Mouse (Mus musculus) heart, embryonic 12.5 days (tissue): ENCODE results near the gene Eif3k. TPM values are rescaled to one million over a fixed set of nuclear protein-coding genes. Genes with fewer than 3 reads are reported as not detected.

ENCODE experiments used
- ATAC-seq: fragments of 200-750 bp; cut with Nextera tagmentation; 2 replicates; pipeline ENCODE4 v1.8.0; 2017; ENCODE audit warnings: moderate TSS enrichment, moderate library complexity; ENCODE audit not compliant: insufficient number of reproducible peaks, low FRiP score
- H3K27ac ChIP-seq: fragments of 300-500 bp; sonication (generic); 2 replicates; pipeline ENCODE4 v1.5.1; 2016; ENCODE audit warnings: mild to moderate bottlenecking, moderate library complexity; ENCODE audit not compliant: poor library complexity, severe bottlenecking
- H3K27me3 ChIP-seq: fragments of 300-500 bp; sonication (generic); replicated peaks from 2 replicates; pipeline ENCODE4 v1.6.1; 2016; ENCODE audit warnings: mild to moderate bottlenecking, moderate library complexity
- H3K36me3 ChIP-seq: fragments of 300-500 bp; sonication (generic); 2 replicates; pipeline ENCODE4 v1.6.1; 2016; ENCODE audit warnings: mild to moderate bottlenecking, moderate library complexity
- H3K4me1 ChIP-seq: fragments of 300-500 bp; sonication (generic); replicated peaks from 2 replicates; pipeline ENCODE4 v1.6.1; 2016; ENCODE audit warnings: mild to moderate bottlenecking
- H3K4me2 ChIP-seq: fragments of 300-500 bp; sonication (generic); 2 replicates; pipeline ENCODE4 v1.6.1; 2016; ENCODE audit warnings: mild to moderate bottlenecking, moderate library complexity
- H3K4me3 ChIP-seq: fragments of 300-500 bp; sonication (generic); 2 replicates; pipeline ENCODE4 v1.5.1; 2016; ENCODE audit warnings: mild to moderate bottlenecking
- H3K9ac ChIP-seq: fragments of 300-500 bp; sonication (generic); 2 replicates; pipeline ENCODE4 v1.6.1; 2016; ENCODE audit warnings: mild to moderate bottlenecking, moderate library complexity
- H3K9me3 ChIP-seq: fragments of 300-500 bp; sonication (generic); replicated peaks from 2 replicates; pipeline ENCODE4 v1.6.1; 2016; ENCODE audit warnings: mild to moderate bottlenecking, moderate library complexity
- WGBS: fragments of 180-500 bp; shearing (Covaris S2); methylation state at CpG from one replicate; pipeline ENCODE4 v1.1.7; 2016; 5-methylcytosine and 5-hydroxymethylcytosine counted together
- polyA plus RNA-seq: library from polyadenylated mRNA; unstranded; fragments of >200 nt; fragmentation: Nextera tagmentation; extraction: Ambion mirVana; gene quantifications from 2 replicates; pipeline ENCODE4 v1.2.1, GENCODE M21; 2016

Gene Eif3k
- polyA plus RNA-seq, 1 experiment from 2014 or later = 254 TPM

- no peak for ATAC-seq
- H3K4me1 ChIP-seq = peaks cover 94% of the 10 kb centered on the region
- peak overlapping the region; percentile 17; the same call in 1 of the 2 replicates for H3K9ac ChIP-seq
- H3K27me3 ChIP-seq = no peaks in the 10 kb centered on the region
- 95% methylated on average over 2 of the region's 2 CpGs for WGBS
- no peak overlapping the region for H3K4me3 ChIP-seq
- H3K9me3 ChIP-seq = no peaks in the 10 kb centered on the region
- peak overlapping the region; percentile 65 for H3K27ac ChIP-seq
- H3K4me2 ChIP-seq = no peak overlapping the region
- peaks cover 17% of the 10 kb centered on the region for H3K36me3 ChIP-seq
Observed at GRCm38 (mm10) chr7:28933825-28934224, 47.8 kb downstream of the Eif3k start.

GRCm38 (mm10) chr7:28932421-28933041 lies 49.1 kb downstream of the Eif3k start:
- Histone ChIP-seq H3K9me3 (no peaks in the 10 kb centered on the region), H3K36me3 (peaks cover 18% of the 10 kb centered on the region), H3K4me1 (peaks cover 83% of the 10 kb centered on the region), H3K4me2 (no peak overlapping the region; the same call in 1 of the 2 replicates), H3K4me3 (no peak overlapping the region), H3K9ac (no peak overlapping the region), H3K27me3 (no peaks in the 10 kb centered on the region), H3K27ac (peak overlapping the region; percentile 65)
- 54% methylated on average over 6 of the region's 6 CpGs for WGBS
- ATAC-seq = no peak

GRCm38 (mm10) chr7:28931695-28932039 lies 50.0 kb downstream of the Eif3k start:
- ATAC-seq = no peak
- Histone ChIP-seq H3K27ac (peak overlapping the region; percentile 61; the same call in 1 of the 2 replicates), H3K9me3 (no peaks in the 10 kb centered on the region), H3K4me2 (no peak overlapping the region), H3K36me3 (peaks cover 20% of the 10 kb centered on the region), H3K4me3 (no peak overlapping the region), H3K4me1 (peaks cover 77% of the 10 kb centered on the region), H3K27me3 (no peaks in the 10 kb centered on the region), H3K9ac (no peak overlapping the region)
- 65% methylated on average over 4 of the region's 4 CpGs for WGBS

- 86% methylated on average over 7 of the region's 7 CpGs for WGBS
- Histone ChIP-seq H3K27ac (peak overlapping the region; percentile 61), H3K27me3 (no peaks in the 10 kb centered on the region), H3K4me2 (no peak overlapping the region), H3K4me3 (no peak overlapping the region), H3K9ac (0 out of 2 replicates have a peak overlapping the region, but pooled peaks have one; percentile 41), H3K9me3 (no peaks in the 10 kb centered on the region), H3K36me3 (peaks cover 18% of the 10 kb centered on the region), H3K4me1 (peaks cover 77% of the 10 kb centered on the region)
- no peak for ATAC-seq
Observed at GRCm38 (mm10) chr7:28931032-28931694, 50.5 kb downstream of the Eif3k start.

GRCm38 (mm10) chr7:28930320-28931031 lies 51.2 kb downstream of the Eif3k start:
- H3K27ac ChIP-seq = peak overlapping the region; percentile 61
- H3K27me3 ChIP-seq = no peaks in the 10 kb centered on the region
- no peak overlapping the region for H3K4me2 ChIP-seq
- no peak overlapping the region for H3K4me3 ChIP-seq
- H3K36me3 ChIP-seq = peaks cover 15% of the 10 kb centered on the region
- 52% methylated on average over 5 of the region's 5 CpGs for WGBS
- ATAC-seq = no peak
- H3K9me3 ChIP-seq = no peaks in the 10 kb centered on the region
- H3K9ac ChIP-seq = peak overlapping the region; percentile 54; the same call in 1 of the 2 replicates
- H3K4me1 ChIP-seq = peaks cover 77% of the 10 kb centered on the region

GRCm38 (mm10) chr7:28929381-28929780 lies 52.3 kb downstream of the Eif3k start:
- Histone ChIP-seq H3K9ac (0 out of 2 replicates have a peak overlapping the region, but pooled peaks have one; percentile 44), H3K36me3 (peaks cover 14% of the 10 kb centered on the region), H3K27ac (peak overlapping the region; percentile 61; the same call in 1 of the 2 replicates), H3K27me3 (no peaks in the 10 kb centered on the region), H3K4me2 (no peak overlapping the region), H3K4me1 (peaks cover 77% of the 10 kb centered on the region), H3K4me3 (no peak overlapping the region), H3K9me3 (no peaks in the 10 kb centered on the region)
- 49% methylated on average over 3 of the region's 3 CpGs for WGBS
- ATAC-seq = no peak

- H3K36me3 ChIP-seq = peaks cover 7% of the 10 kb centered on the region; the same call in 1 of the 2 replicates
- no peak overlapping the region for H3K4me2 ChIP-seq
- peak overlapping the region; percentile 100 for H3K27ac ChIP-seq
- H3K27me3 ChIP-seq = no peaks in the 10 kb centered on the region
- ATAC-seq = no peak
- H3K9me3 ChIP-seq = no peaks in the 10 kb centered on the region
- no peak overlapping the region for H3K4me3 ChIP-seq
- peaks cover 83% of the 10 kb centered on the region for H3K4me1 ChIP-seq
- WGBS = 29% methylated on average over 2 of the region's 2 CpGs
- peak overlapping the region; percentile 58; the same call in 1 of the 2 replicates for H3K9ac ChIP-seq
Observed at GRCm38 (mm10) chr7:28926172-28926571, 55.5 kb downstream of the Eif3k start.

- Histone ChIP-seq H3K9me3 (no peaks in the 10 kb centered on the region), H3K4me3 (no peak overlapping the region), H3K9ac (peak overlapping the region; percentile 75), H3K4me2 (peak overlapping the region; percentile 41), H3K36me3 (peaks cover 8% of the 10 kb centered on the region; the same call in 1 of the 2 replicates), H3K27ac (peak overlapping the region; percentile 100), H3K4me1 (peaks cover 83% of the 10 kb centered on the region), H3K27me3 (no peaks in the 10 kb centered on the region)
- 15% methylated on average over 9 of the region's 9 CpGs for WGBS
- peak; percentile 60; the same call in 1 of the 2 replicates for ATAC-seq
Observed at GRCm38 (mm10) chr7:28925317-28925716, 56.3 kb downstream of the Eif3k start.

- WGBS = 51% methylated on average over 3 of the region's 3 CpGs
- Histone ChIP-seq H3K36me3 (peaks cover 8% of the 10 kb centered on the region; the same call in 1 of the 2 replicates), H3K4me1 (peaks cover 83% of the 10 kb centered on the region), H3K4me3 (no peak overlapping the region), H3K9ac (peak overlapping the region; percentile 75), H3K27me3 (no peaks in the 10 kb centered on the region), H3K4me2 (peak overlapping the region; percentile 41), H3K27ac (peak overlapping the region; percentile 100), H3K9me3 (no peaks in the 10 kb centered on the region)
- ATAC-seq = no peak
Observed at GRCm38 (mm10) chr7:28924802-28925201, 56.9 kb downstream of the Eif3k start.

- H3K27me3 ChIP-seq = no peaks in the 10 kb centered on the region
- H3K9ac ChIP-seq = peak overlapping the region; percentile 75; the same call in 1 of the 2 replicates
- no peak for ATAC-seq
- H3K36me3 ChIP-seq = peaks cover 11% of the 10 kb centered on the region
- no peaks in the 10 kb centered on the region for H3K9me3 ChIP-seq
- peaks cover 83% of the 10 kb centered on the region for H3K4me1 ChIP-seq
- peak overlapping the region; percentile 41 for H3K4me2 ChIP-seq
- H3K27ac ChIP-seq = peak overlapping the region; percentile 100
- WGBS = 26% methylated on average over 4 of the region's 4 CpGs
- no peak overlapping the region for H3K4me3 ChIP-seq
Observed at GRCm38 (mm10) chr7:28923865-28924291, 57.8 kb downstream of the Eif3k start.

GRCm38 (mm10) chr7:28922606-28923005 lies 59.1 kb downstream of the Eif3k start:
- Histone ChIP-seq H3K4me3 (no peak overlapping the region), H3K36me3 (peaks cover 23% of the 10 kb centered on the region), H3K9me3 (no peaks in the 10 kb centered on the region), H3K27me3 (no peaks in the 10 kb centered on the region), H3K9ac (peak overlapping the region; percentile 47; the same call in 1 of the 2 replicates), H3K4me1 (peaks cover 93% of the 10 kb centered on the region), H3K27ac (peak overlapping the region; percentile 100), H3K4me2 (no peak overlapping the region)
- ATAC-seq = no peak
- WGBS = 64% methylated on average over 4 of the region's 4 CpGs
